Mouse (Mus musculus) cerebellum, adult 2 months (tissue): ENCODE data around the gene Acp5. TPM values are rescaled to one million over a fixed set of nuclear protein-coding genes. Genes with fewer than 3 reads are reported as not detected.

Experiments used
- DNase-seq, 2 experiments: peaks; one replicate each; pipeline ENCODE4 v3.0.0; 2021
- H3K27ac ChIP-seq: fragments of 200-500 bp; 2 replicates; pipeline ENCODE4 v1.5.1; 2012; ENCODE audit warnings: low read length, control low read depth, inconsistent platforms; ENCODE audit not compliant: insufficient read depth
- H3K27me3 ChIP-seq: fragments of 200-500 bp; 2 replicates; pipeline ENCODE4 v1.6.1; 2012; ENCODE audit warnings: inconsistent platforms, mild to moderate bottlenecking, low read length, moderate library complexity; ENCODE audit not compliant: control insufficient read depth, insufficient read depth
- H3K4me1 ChIP-seq: fragments of 200-500 bp; 2 replicates; pipeline ENCODE4 v1.6.1; 2011; ENCODE audit warnings: low read length; ENCODE audit not compliant: control insufficient read depth, insufficient read depth
- H3K4me3 ChIP-seq: fragments of 200-500 bp; replicated peaks from 2 replicates; pipeline ENCODE3; 2011; ENCODE audit warnings: mild to moderate bottlenecking, low read depth, low read length, control low read depth; ENCODE audit not compliant: insufficient read depth
- CTCF ChIP-seq: fragments of 200-500 bp; IDR thresholded peaks from 2 replicates; pipeline ENCODE4 v1.5.1; 2011; ENCODE audit warnings: low read depth, mild to moderate bottlenecking, control low read depth, low read length, moderate library complexity, borderline replicate concordance; ENCODE audit not compliant: insufficient read depth
- POLR2A ChIP-seq: fragments of 200-500 bp; IDR thresholded peaks from 2 replicates; pipeline ENCODE4 v1.6.1; 2011; ENCODE audit warnings: low read length, control low read depth, borderline replicate concordance; ENCODE audit not compliant: insufficient read depth
- WGBS: fragments of 180-500 bp; shearing (Covaris S2); methylation state at CpG from one replicate; pipeline ENCODE4 v1.1.7; 2018; 5-methylcytosine and 5-hydroxymethylcytosine counted together
- polyA plus RNA-seq: library from polyadenylated mRNA; depleted of rRNA; stranded (reverse); fragments of >200 nt; gene quantifications from 2 replicates; pipeline ENCODE4 v1.2.3, GENCODE M21; 2012; rRNA removed

The Acp5 gene
- 0.25 and 0.28 TPM in 2 replicates for polyA plus RNA-seq

- no peak for DNase-seq
- no peaks in the 10 kb centered on the region for H3K4me1 ChIP-seq
- WGBS: 82% methylated on average over 7 of the region's 7 CpGs
Measured at GRCm38 (mm10) chr9:22135644-22136390, at the start of gene Acp5. Gene Acp5, minus strand, starts transcription at chr9:22135711.

GRCm38 (mm10) chr9:22172318-22172717, 36.8 kb upstream of the Acp5 start:
- H3K27ac ChIP-seq: no peak overlapping the region
- no peaks in the 10 kb centered on the region for H3K27me3 ChIP-seq
- no peaks in the 10 kb centered on the region for H3K4me1 ChIP-seq
- TF ChIP-seq POLR2A: no peak
- no peak for TF ChIP-seq CTCF
- DNase-seq: no peak
- 82% methylated on average over 4 of the region's 4 CpGs for WGBS
- no peak overlapping the region for H3K4me3 ChIP-seq

More at GRCm38 (mm10) chr9:22135644-22136390, at the start of gene Acp5:
- H3K27me3 ChIP-seq: no peaks in the 10 kb centered on the region
- H3K4me3 ChIP-seq: no peak within 1 kb of the TSS
- H3K27ac ChIP-seq: no peak within 1 kb of the TSS
- TF ChIP-seq POLR2A (no peak), CTCF (no peak)

DNA sequence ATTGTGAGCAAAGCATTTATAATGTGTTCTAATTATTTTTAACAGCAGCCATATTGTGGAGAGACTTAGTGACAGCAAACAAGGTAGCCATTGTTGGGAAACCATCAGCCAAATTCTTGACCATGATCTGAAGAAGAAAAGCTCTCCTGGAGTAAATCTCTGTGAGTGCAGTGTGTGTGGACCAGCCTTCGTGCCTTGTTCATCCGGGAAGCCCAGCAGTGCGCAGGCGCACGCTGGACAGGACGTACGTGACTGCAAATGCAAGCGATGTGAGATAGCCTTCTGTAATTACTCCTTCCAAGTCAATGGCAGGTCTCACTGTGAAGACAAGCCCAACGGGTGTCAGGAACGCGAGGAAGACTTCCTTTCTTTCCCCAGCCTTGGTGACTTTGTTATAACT, 33.8 kb upstream of the Acp5 start:
- Histone ChIP-seq H3K4me3 (no peak overlapping the region), H3K27me3 (no peaks in the 10 kb centered on the region), H3K27ac (no peak overlapping the region), H3K4me1 (no peaks in the 10 kb centered on the region)
- DNase-seq: no peak
- TF ChIP-seq POLR2A (no peak), CTCF (no peak)
- 95% methylated on average over 11 of the region's 11 CpGs for WGBS

DNA sequence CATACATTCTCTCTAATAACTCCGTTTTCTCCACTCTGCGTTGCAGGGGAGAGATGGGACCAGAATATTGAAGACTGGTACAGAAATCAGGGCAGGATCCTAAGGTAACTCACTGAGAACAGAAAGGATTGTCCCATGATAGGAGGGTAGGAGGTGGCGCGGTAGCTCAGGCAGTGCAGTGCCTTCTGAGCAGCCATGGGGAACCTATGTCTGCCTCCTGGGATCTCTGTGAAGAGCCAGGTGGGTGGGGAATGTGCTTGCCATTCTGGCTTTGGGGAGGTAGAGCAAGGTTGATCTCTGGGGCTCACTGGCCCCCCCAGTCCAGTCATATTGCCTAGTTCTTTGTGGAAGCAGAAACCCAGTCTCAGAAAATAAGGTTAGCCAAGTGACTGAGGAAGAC, 32.2 kb upstream of the Acp5 start:
- H3K4me3 ChIP-seq: no peak overlapping the region
- no peak overlapping the region for H3K27ac ChIP-seq
- no peaks in the 10 kb centered on the region for H3K4me1 ChIP-seq
- H3K27me3 ChIP-seq: no peaks in the 10 kb centered on the region
- DNase-seq: no peak
- no peak for TF ChIP-seq CTCF
- TF ChIP-seq POLR2A: no peak
- 96% methylated on average over 4 of the region's 4 CpGs for WGBS

DNA sequence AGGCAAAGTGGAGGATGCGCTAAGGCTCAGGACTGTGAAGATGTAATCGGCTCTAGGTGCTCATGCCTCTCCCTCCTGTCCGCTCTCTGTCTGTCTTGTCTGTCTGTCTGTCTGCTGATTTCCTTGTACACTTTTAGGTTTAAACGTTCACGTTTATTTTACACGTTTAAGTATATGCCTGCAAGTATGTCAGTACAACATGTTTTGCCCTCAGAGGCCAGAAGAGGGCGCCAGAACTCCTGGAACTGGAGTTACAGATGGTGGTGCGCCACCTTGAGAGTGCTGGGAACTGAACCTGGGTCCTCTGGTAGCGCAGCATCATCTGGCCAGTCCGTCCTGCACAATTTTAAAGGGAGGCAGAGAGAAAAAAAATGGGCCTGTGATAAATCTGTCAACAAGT, 31.2 kb upstream of the Acp5 start:
- no peak overlapping the region for H3K4me3 ChIP-seq
- DNase-seq: no peak
- no peak for TF ChIP-seq POLR2A
- TF ChIP-seq CTCF: no peak
- WGBS: 92% methylated on average over 10 of the region's 10 CpGs
- no peaks in the 10 kb centered on the region for H3K27me3 ChIP-seq
- no peaks in the 10 kb centered on the region for H3K4me1 ChIP-seq
- no peak overlapping the region for H3K27ac ChIP-seq

- no peaks in the 10 kb centered on the region for H3K27me3 ChIP-seq
- H3K4me1 ChIP-seq: no peaks in the 10 kb centered on the region
- H3K4me3 ChIP-seq: no peak overlapping the region
- no peak for DNase-seq
- WGBS: 63% methylated on average over 6 of the region's 6 CpGs
- TF ChIP-seq CTCF: no peak
- no peak for TF ChIP-seq POLR2A
- no peak overlapping the region for H3K27ac ChIP-seq
Measured at GRCm38 (mm10) chr9:22165964-22166363, 30.5 kb upstream of the Acp5 start.

GRCm38 (mm10) chr9:22164711-22165668, 29.5 kb upstream of the Acp5 start:
- no peaks in the 10 kb centered on the region for H3K27me3 ChIP-seq
- H3K4me3 ChIP-seq: peak overlapping the region; percentile 72
- no peak overlapping the region for H3K27ac ChIP-seq
- no peaks in the 10 kb centered on the region for H3K4me1 ChIP-seq
- 2% methylated on average over 54 of the region's 54 CpGs for WGBS
- peak; percentile 25; the same call in 1 of the 2 replicates for TF ChIP-seq POLR2A
- no peak for TF ChIP-seq CTCF
- DNase-seq: peak; percentile 53 to 60

GRCm38 (mm10) chr9:22162912-22163311, 27.4 kb upstream of the Acp5 start:
- Histone ChIP-seq H3K27ac (no peak overlapping the region), H3K4me1 (no peaks in the 10 kb centered on the region; the same call in 1 of the 2 replicates), H3K27me3 (no peaks in the 10 kb centered on the region), H3K4me3 (no peak overlapping the region)
- DNase-seq: no peak
- 90% methylated on average over 7 of the region's 7 CpGs for WGBS
- TF ChIP-seq CTCF: no peak
- TF ChIP-seq POLR2A: no peak
